Mouse (Mus musculus) adrenal gland, postnatal 36 days (tissue): ENCODE results near the gene Rftn1. TPM values are rescaled to one million over a fixed set of nuclear protein-coding genes. Genes with fewer than 3 reads are reported as not detected.
A peak's percentile ranks its signal among the peaks of the same experiment; 100 is the strongest.
"Not testable (repeated sequence)": the region's sequence is repeated elsewhere in the genome, so short reads cannot be mapped to it uniquely, and the experiment has no call there.

Experiments
- DNase-seq, 2 experiments: peaks; one replicate each; pipeline ENCODE4 v3.0.0; 2021; ENCODE audit warnings: mixed read lengths in 1 of 2
- long read RNA-seq, 2 experiments: library from polyadenylated mRNA; stranded (forward); transcript quantifications; one replicate each; pipeline ENCODE4 v2.0.0; 2021; ENCODE audit warnings: borderline sequencing depth in 2 of 2
- total RNA-seq, 2 experiments: library from RNA; stranded (reverse); gene quantifications; 2 replicates each; pipeline ENCODE4 v1.2.3; 2021

Gene Rftn1
- 1 to 10 TPM; 7.3 to 9.9 TPM for total RNA-seq
- long read RNA-seq, experiment 1, full-length matches to known transcripts, result 13 of 17 reads
- long read RNA-seq, experiment 1, partial matches to known transcripts, result 2 of 17 reads
- long read RNA-seq, experiment 1, other reads (novel, unspliced or antisense), result 2 of 17 reads
- long read RNA-seq, experiment 2, full-length matches to known transcripts, result 4 of 4 reads
- long read RNA-seq, experiment 2, partial matches to known transcripts, result 0 of 4 reads
- long read RNA-seq, experiment 2, other reads (novel, unspliced or antisense), result 0 of 4 reads

- peak; percentile 53 to 68 for DNase-seq
Observed at GRCm38 (mm10) chr17:50190131-50191015, at the start of gene Rftn1. Gene Rftn1, minus strand, starts transcription at chr17:50190674.

- no peak for DNase-seq
Observed at GRCm38 (mm10) chr17:50237818-50238610, 47.5 kb upstream of the Rftn1 start.

GRCm38 (mm10) chr17:50237436-50237709 is 46.9 kb upstream of the Rftn1 start:
- DNase-seq, result peak; percentile 84

GRCm38 (mm10) chr17:50236702-50237435 is 46.4 kb upstream of the Rftn1 start:
- DNase-seq, result no peak

- DNase-seq, result no peak
Observed at GRCm38 (mm10) chr17:50235943-50236701, 45.6 kb upstream of the Rftn1 start.

- DNase-seq, result no peak
Observed at GRCm38 (mm10) chr17:50233956-50234355, 43.5 kb upstream of the Rftn1 start.

- DNase-seq, result no peak
Observed at GRCm38 (mm10) chr17:50232821-50233220, 42.3 kb upstream of the Rftn1 start.

- no peak for DNase-seq
Observed at GRCm38 (mm10) chr17:50231206-50231605, 40.7 kb upstream of the Rftn1 start.

GRCm38 (mm10) chr17:50229534-50229933 is 39.1 kb upstream of the Rftn1 start:
- DNase-seq, result peak in 1 of 2 experiments; percentile 25

- no peak for DNase-seq
Observed at GRCm38 (mm10) chr17:50227366-50227765, 36.9 kb upstream of the Rftn1 start.

- DNase-seq, result no peak
Observed at GRCm38 (mm10) chr17:50224718-50225117, 34.2 kb upstream of the Rftn1 start.

GRCm38 (mm10) chr17:50217978-50218377 is 27.5 kb upstream of the Rftn1 start:
- DNase-seq, result no peak

GRCm38 (mm10) chr17:50215104-50215503 is 24.6 kb upstream of the Rftn1 start:
- DNase-seq, result no peak

GRCm38 (mm10) chr17:50213117-50213516 is 22.6 kb upstream of the Rftn1 start:
- no peak for DNase-seq

- DNase-seq, result peak; percentile 45 to 51
Observed at GRCm38 (mm10) chr17:50211816-50212215, 21.3 kb upstream of the Rftn1 start.

GRCm38 (mm10) chr17:50209831-50210230 is 19.4 kb upstream of the Rftn1 start:
- no peak for DNase-seq

GRCm38 (mm10) chr17:50208137-50209045 is 17.9 kb upstream of the Rftn1 start:
- no peak for DNase-seq

- DNase-seq, result not testable (repeated sequence)
Observed at GRCm38 (mm10) chr17:50206262-50206661, 15.8 kb upstream of the Rftn1 start.

GRCm38 (mm10) chr17:50205840-50206239 is 15.4 kb upstream of the Rftn1 start:
- not testable (repeated sequence) for DNase-seq

- no peak for DNase-seq
Observed at GRCm38 (mm10) chr17:50205152-50205782, 14.8 kb upstream of the Rftn1 start.
